Mouse (Mus musculus): ENCODE results near the gene Bex6.

Gene Bex6

GRCm38 (mm10) chr16:32179333-32179901 lies at the start of gene Bex6:
Gene Bex6 (plus strand): TSS chr16:32179823.
- in situ Hi-C loops (cut with MboI, MseI) = no loop called here

GRCm38 (mm10) chr16:32130190-32130826 lies 49.3 kb upstream of the Bex6 start:
- in situ Hi-C loops (cut with MboI, MseI) = no loop called here

GRCm38 (mm10) chr16:32133148-32133547 lies 46.5 kb upstream of the Bex6 start:
- in situ Hi-C loops (cut with MboI, MseI) = no loop called here

- in situ Hi-C loops (cut with MboI, MseI) = no loop called here
These were observed 43.7 kb upstream of the Bex6 start for GRCm38 (mm10) chr16:32135842-32136357.

GRCm38 (mm10) chr16:32138954-32139353 lies 40.7 kb upstream of the Bex6 start:
- in situ Hi-C loops (cut with MboI, MseI) = no loop called here

GRCm38 (mm10) chr16:32143766-32144165 lies 35.9 kb upstream of the Bex6 start:
- in situ Hi-C loops (cut with MboI, MseI) = no loop called here

- in situ Hi-C loops (cut with MboI, MseI) = no loop called here
These were observed 35.0 kb upstream of the Bex6 start for GRCm38 (mm10) chr16:32144592-32144991.

GRCm38 (mm10) chr16:32147589-32148207 lies 31.9 kb upstream of the Bex6 start:
- in situ Hi-C loops (cut with MboI, MseI) = no loop called here

- in situ Hi-C loops (cut with MboI, MseI) = no loop called here
These were observed 25.6 kb upstream of the Bex6 start for GRCm38 (mm10) chr16:32153976-32154375.

- in situ Hi-C loops (cut with MboI, MseI) = no loop called here
These were observed 25.2 kb upstream of the Bex6 start for GRCm38 (mm10) chr16:32154437-32154836.

GRCm38 (mm10) chr16:32156719-32157118 lies 22.9 kb upstream of the Bex6 start:
- in situ Hi-C loops (cut with MboI, MseI) = no loop called here

GRCm38 (mm10) chr16:32157369-32157768 lies 22.3 kb upstream of the Bex6 start:
- in situ Hi-C loops (cut with MboI, MseI) = no loop called here

- in situ Hi-C loops (cut with MboI, MseI) = no loop called here
These were observed 20.7 kb upstream of the Bex6 start for GRCm38 (mm10) chr16:32158966-32159365.

- in situ Hi-C loops (cut with MboI, MseI) = loop anchor here (5.0 kb wide), 1 partner anchor 34 kb away; no protein-coding TSS in a partner anchor
These were observed 18.8 kb upstream of the Bex6 start for GRCm38 (mm10) chr16:32160742-32161323.

- in situ Hi-C loops (cut with MboI, MseI) = loop anchor here (5.0 kb wide), 1 partner anchor 36 kb away; no protein-coding TSS in a partner anchor
These were observed 16.2 kb upstream of the Bex6 start for GRCm38 (mm10) chr16:32163392-32163791.

GRCm38 (mm10) chr16:32163891-32164290 lies 15.7 kb upstream of the Bex6 start:
- in situ Hi-C loops (cut with MboI, MseI) = loop anchor here (5.0 kb wide), 1 partner anchor 37 kb away; no protein-coding TSS in a partner anchor

- in situ Hi-C loops (cut with MboI, MseI) = loop anchor here (5.0 kb wide), 1 partner anchor 37 kb away; no protein-coding TSS in a partner anchor
These were observed 15.1 kb upstream of the Bex6 start for GRCm38 (mm10) chr16:32164396-32165027.

GRCm38 (mm10) chr16:32165281-32165821 lies 14.3 kb upstream of the Bex6 start, which contains the start of gene Nrros:
Gene Nrros (minus strand): TSS chr16:32165594.
- in situ Hi-C loops (cut with MboI, MseI) = no loop called here

GRCm38 (mm10) chr16:32167819-32168545 lies 11.6 kb upstream of the Bex6 start:
- in situ Hi-C loops (cut with MboI, MseI) = no loop called here

- in situ Hi-C loops (cut with MboI, MseI) = no loop called here
These were observed 8.4 kb upstream of the Bex6 start for GRCm38 (mm10) chr16:32171031-32171731.
